Mouse (Mus musculus) hindbrain, embryonic 12.5 days (tissue): Measurements from ENCODE around the gene Mgat2. TPM values are rescaled to one million over a fixed set of nuclear protein-coding genes. Genes with fewer than 3 reads are reported as not detected.
A peak's percentile ranks its signal among the peaks of the same experiment; 100 is the strongest.
"Not testable (repeated sequence)": the region's sequence is repeated elsewhere in the genome, so short reads cannot be mapped to it uniquely, and the experiment has no call there.

Experiments used
- ATAC-seq: fragments of 200-750 bp; cut with Nextera tagmentation; 2 replicates; pipeline ENCODE4 v1.8.0; 2017; ENCODE audit warnings: moderate TSS enrichment; ENCODE audit not compliant: low FRiP score
- H3K27ac ChIP-seq: fragments of 300-500 bp; sonication (generic); 2 replicates; pipeline ENCODE4 v1.5.1; 2016; ENCODE audit warnings: mild to moderate bottlenecking
- H3K27me3 ChIP-seq: fragments of 300-500 bp; sonication (generic); 2 replicates; pipeline ENCODE4 v1.6.1; 2016; ENCODE audit warnings: mild to moderate bottlenecking
- H3K36me3 ChIP-seq: fragments of 300-500 bp; sonication (generic); 2 replicates; pipeline ENCODE4 v1.6.1; 2016; ENCODE audit warnings: mild to moderate bottlenecking
- H3K4me1 ChIP-seq: fragments of 300-500 bp; sonication (generic); 2 replicates; pipeline ENCODE4 v1.6.1; 2016
- H3K4me2 ChIP-seq: fragments of 300-500 bp; sonication (generic); replicated peaks from 2 replicates; pipeline ENCODE4 v1.6.1; 2016; ENCODE audit warnings: mild to moderate bottlenecking
- H3K4me3 ChIP-seq: fragments of 300-500 bp; sonication (generic); 2 replicates; pipeline ENCODE4 v1.5.1; 2016; ENCODE audit warnings: mild to moderate bottlenecking
- H3K9ac ChIP-seq: fragments of 300-500 bp; sonication (generic); 2 replicates; pipeline ENCODE4 v1.6.1; 2016; ENCODE audit warnings: mild to moderate bottlenecking, moderate library complexity
- H3K9me3 ChIP-seq: fragments of 300-500 bp; sonication (generic); replicated peaks from 2 replicates; pipeline ENCODE4 v1.6.1; 2016; ENCODE audit warnings: mild to moderate bottlenecking
- WGBS: fragments of 180-500 bp; shearing (Covaris S2); methylation state at CpG from one replicate; pipeline ENCODE4 v1.1.7; 2016; 5-methylcytosine and 5-hydroxymethylcytosine counted together
- polyA plus RNA-seq: library from polyadenylated mRNA; unstranded; fragments of >200 nt; fragmentation: Nextera tagmentation; extraction: Ambion mirVana; gene quantifications from 2 replicates; pipeline ENCODE4 v1.2.1, GENCODE M21; 2016

Mgat2 gene
- polyA plus RNA-seq, 1 experiment from 2014 or later: 53.2 TPM

DNA sequence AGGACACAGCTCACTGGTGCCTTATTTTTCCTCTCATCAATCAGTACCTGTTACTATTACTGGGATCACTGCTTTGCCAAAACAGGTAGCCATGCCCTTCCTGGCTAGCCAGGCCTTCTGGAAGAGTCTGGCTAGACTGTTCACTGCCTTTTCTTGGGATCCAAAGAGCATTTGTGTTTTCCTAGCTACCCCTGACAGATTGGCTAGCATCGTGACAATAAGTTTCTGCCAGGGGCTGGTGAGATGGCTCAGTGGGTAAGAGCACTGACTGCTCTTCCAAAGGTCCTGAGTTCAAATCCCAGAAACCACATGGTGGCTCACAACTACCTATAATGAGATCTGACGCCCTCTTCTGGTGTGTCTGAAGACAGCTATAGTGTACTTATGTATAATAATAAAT, 23.3 kb upstream of the Mgat2 start:
- WGBS: 83% methylated on average over 2 of the region's 2 CpGs
- H3K9ac ChIP-seq, ATAC-seq: not testable (repeated sequence)

DNA sequence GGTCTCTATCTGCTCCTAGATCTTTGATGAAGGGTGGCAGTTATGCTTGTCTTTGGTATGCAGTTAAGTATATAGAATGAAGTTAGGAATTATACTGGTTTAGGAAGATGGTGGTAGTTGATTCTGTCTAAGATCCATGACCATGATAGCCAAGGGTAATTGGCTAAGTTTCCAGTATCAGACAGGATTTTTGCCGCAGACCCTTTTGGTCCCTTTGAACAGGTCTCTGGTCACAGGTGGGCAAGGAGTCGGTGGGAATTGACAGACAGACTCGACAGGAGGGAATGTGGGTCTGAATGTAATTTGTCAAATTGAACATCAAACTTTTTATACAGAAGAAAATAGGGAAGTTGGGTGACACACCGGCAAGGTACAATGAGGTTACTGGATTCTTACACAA, 20.4 kb upstream of the Mgat2 start:
- 87% methylated on average over 4 of the region's 4 CpGs for WGBS
- H3K4me1 ChIP-seq, H3K27me3 ChIP-seq, H3K4me2 ChIP-seq, H3K9me3 ChIP-seq, H3K36me3 ChIP-seq, ATAC-seq, H3K4me3 ChIP-seq, H3K9ac ChIP-seq, H3K27ac ChIP-seq: not testable (repeated sequence)

More for the DNA sequence above, 23.3 kb upstream of the Mgat2 start:
- H3K27ac ChIP-seq, H3K4me2 ChIP-seq, H3K4me3 ChIP-seq, H3K27me3 ChIP-seq, H3K4me1 ChIP-seq, H3K9me3 ChIP-seq: not testable (repeated sequence)
- H3K36me3 ChIP-seq: peaks cover 16% of the 10 kb centered on the region

DNA sequence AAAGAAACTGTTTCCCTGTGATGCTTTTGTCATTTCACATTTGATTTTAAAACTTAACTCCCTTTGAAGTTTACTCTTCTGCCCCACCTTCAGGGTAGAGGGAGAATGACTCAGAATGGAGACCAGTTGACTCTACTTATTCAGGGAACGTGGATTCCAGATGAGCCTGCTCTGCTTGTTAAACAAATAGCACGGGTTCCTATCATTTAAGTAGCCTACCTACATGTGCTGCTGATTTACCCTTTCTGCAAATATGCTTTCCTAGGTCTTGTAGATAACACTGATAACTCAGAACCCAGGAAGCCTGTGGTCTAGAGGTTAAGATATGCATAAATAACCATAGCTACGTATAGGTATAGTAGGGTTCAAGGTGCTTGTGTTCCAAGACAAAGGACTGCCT, 19.1 kb upstream of the Mgat2 start:
- H3K4me3 ChIP-seq: no peak overlapping the region
- 59% methylated on average over 3 of the region's 3 CpGs for WGBS
- H3K4me1 ChIP-seq: peaks cover 10% of the 10 kb centered on the region
- no peak overlapping the region for H3K4me2 ChIP-seq
- no peak overlapping the region for H3K27ac ChIP-seq
- no peak overlapping the region for H3K9ac ChIP-seq
- ATAC-seq: no peak
- H3K9me3 ChIP-seq: no peaks in the 10 kb centered on the region
- no peaks in the 10 kb centered on the region for H3K36me3 ChIP-seq
- H3K27me3 ChIP-seq: no peaks in the 10 kb centered on the region

DNA sequence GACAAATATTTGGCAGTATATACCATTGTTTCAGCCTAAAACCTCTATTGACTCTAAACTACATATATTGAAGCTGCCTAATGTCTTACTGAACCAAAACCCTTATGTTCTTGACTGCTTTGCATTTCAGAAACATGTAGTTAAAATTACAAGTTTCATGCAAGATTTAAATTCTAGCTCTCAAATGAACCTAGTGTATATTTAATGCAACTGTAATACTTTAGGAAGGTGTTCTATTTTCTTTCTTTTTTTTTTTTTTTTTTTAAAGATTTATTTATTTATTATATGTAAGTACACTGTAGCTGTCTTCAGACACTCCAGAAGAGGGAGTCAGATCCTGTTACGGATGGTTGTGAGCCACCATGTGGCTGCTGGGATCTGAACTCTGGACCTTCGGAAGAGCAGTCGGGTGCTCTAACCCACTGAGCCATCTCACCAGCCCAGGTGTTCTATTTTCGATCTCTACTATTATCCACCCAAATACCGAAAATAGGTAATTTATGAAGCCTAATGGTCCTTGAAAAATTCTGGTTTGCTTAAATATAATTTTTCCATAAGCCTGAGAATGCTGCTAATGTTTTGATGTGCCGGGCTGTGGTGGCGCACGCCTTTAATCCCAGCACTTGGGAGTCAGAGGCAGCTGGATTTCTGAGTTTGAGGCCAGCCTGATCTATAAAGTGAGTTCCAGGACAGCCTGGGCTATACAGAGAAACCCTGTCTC, 16.9 kb upstream of the Mgat2 start:
- not testable (repeated sequence) for H3K27ac ChIP-seq, ATAC-seq, H3K9me3 ChIP-seq, H3K4me3 ChIP-seq, H3K27me3 ChIP-seq, H3K36me3 ChIP-seq, H3K9ac ChIP-seq, H3K4me1 ChIP-seq, H3K4me2 ChIP-seq
- 66% methylated on average over 8 of the region's 8 CpGs for WGBS

DNA sequence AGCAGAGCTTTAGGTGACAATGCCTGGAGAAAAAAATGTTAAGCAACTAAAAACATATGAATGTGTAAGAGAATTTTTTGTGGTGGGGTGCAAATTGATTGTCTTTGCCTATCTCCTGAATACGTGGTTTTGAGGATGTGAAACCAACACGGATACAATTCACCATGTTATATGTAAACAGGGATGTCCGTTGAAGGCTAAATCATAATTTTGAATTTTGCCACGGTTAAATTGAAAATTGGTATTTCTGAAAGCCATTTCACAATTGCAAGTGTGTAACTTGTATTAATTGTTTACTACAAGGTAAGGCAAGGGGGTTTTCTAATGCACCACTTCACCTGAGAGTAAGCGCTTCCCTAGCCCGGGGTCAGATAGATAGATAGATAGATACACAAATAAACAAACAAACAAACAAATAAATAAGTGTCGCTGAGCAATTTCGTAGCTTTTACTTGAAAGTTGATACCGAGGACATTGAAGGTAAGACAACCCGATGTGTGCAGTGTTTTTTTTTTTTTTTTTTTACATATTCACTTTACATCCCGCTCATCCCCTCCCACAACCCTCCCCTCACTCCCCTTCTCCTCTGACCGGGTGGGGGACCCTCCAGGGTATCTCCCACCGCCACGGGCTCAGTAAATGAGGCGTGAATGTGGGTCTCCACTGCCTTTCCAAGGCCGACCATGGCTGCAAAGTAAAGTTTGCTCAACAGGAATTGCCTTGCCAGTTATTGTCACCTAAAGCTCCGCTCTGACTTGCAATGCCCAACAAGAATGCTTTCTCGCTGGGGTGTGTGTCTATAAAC, 16.1 kb upstream of the Mgat2 start:
- peak overlapping the region; percentile 64 for H3K4me3 ChIP-seq
- H3K36me3 ChIP-seq: no peaks in the 10 kb centered on the region
- peak; percentile 69 for ATAC-seq
- H3K9ac ChIP-seq: peak overlapping the region; percentile 65
- peaks cover 10% of the 10 kb centered on the region for H3K4me1 ChIP-seq
- H3K27ac ChIP-seq: peak overlapping the region; percentile 76; the same call in 1 of the 2 replicates
- no peaks in the 10 kb centered on the region for H3K27me3 ChIP-seq
- WGBS: 11% methylated on average over 18 of the region's 18 CpGs
- no peaks in the 10 kb centered on the region for H3K9me3 ChIP-seq
- peak overlapping the region; percentile 96 for H3K4me2 ChIP-seq

DNA sequence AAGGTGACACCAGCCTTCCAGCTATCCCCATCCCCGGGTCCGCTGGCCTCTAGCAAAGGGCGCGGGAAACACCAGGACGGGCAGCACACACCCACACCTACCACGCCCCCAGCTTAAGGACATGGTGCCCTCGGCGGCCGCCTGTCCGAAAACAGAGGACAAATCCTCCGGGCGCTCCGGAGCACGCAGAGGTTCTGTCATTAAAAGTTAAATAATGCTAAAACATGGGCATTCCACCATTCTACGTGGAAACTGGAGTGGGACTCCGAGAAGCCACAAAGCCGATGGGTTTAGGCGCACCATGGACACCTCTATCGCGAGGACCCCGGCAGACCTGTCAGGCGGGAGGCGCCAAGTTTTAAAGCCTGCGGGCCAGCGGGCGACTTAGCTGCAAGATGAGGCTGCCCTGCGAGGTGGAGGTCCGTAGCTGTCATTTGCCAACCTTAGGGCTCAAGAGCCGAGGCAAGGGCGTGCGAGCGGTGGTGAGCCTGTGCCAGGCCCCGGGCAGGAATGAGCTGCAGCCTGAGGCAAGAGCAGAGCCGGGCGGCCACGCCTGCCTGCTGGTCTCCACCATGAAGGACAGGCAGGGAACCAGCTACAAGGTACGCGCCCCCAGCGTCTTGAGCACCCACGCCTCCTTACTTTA, 15.4 kb upstream of the Mgat2 start, which contains the start of gene Lrr1:
Lrr1 (plus strand) TSS at position 354 of the 646 bp plus-strand sequence.
- no peaks in the 10 kb centered on the region for H3K27me3 ChIP-seq
- H3K27ac ChIP-seq: peak within 1 kb of the TSS; percentile 76; the same call in 1 of the 2 replicates
- H3K36me3 ChIP-seq: no peaks in the 10 kb centered on the region; the same call in 1 of the 2 replicates
- ATAC-seq: peak; percentile 96
- under 1% methylated on average over 40 of the region's 40 CpGs for WGBS
- H3K4me3 ChIP-seq: peak within 1 kb of the TSS; percentile 64
- no peaks in the 10 kb centered on the region for H3K9me3 ChIP-seq
- H3K4me1 ChIP-seq: peaks cover 10% of the 10 kb centered on the region
- peak within 1 kb of the TSS; percentile 96 for H3K4me2 ChIP-seq
- peak within 1 kb of the TSS; percentile 65 for H3K9ac ChIP-seq

DNA sequence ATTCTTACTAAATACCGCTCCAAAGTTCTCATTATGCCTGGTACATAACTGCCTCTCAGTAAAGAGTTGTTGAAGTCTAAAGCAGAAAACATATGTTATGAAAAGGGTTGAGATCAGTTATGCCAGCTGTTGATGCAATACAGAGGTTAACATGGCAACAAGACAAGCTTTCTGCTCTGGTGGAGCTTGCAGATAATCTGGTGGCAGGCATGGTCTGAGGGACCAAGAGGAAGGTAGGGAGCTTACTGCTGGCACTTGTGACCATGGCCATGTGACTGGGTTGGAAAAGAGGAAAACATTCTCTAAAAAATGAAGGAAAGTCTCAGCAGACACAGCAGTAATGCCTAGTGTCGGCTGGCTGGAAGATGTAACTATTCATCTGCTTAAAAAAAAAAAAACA, 12.7 kb upstream of the Mgat2 start:
- Histone ChIP-seq H3K36me3 (no peaks in the 10 kb centered on the region; the same call in 1 of the 2 replicates), H3K9ac (no peak overlapping the region), H3K9me3 (no peaks in the 10 kb centered on the region), H3K27ac (no peak overlapping the region), H3K4me3 (no peak overlapping the region), H3K4me1 (peaks cover 10% of the 10 kb centered on the region), H3K4me2 (no peak overlapping the region), H3K27me3 (no peaks in the 10 kb centered on the region)
- WGBS: 89% methylated on average over 2 of the region's 2 CpGs
- no peak for ATAC-seq

DNA sequence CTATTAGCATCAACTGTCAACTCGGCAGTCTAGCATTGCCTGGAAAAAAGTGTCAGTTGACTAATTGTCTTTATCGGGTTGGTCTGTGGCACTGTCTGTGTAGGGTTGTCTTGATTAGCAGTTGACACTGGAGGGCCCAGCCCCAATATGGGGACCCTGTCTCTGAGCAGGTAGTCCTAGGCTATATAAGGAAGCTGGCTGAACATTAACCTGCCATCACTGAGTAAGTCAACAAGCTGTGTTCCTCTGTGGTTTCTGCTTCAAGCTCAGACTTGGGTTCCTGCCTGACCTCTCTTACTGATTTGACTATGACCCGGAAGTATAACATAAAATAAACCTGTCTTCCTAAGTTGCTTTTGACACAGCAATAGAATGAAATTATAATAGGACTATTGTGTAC, 8.0 kb upstream of the Mgat2 start:
- Histone ChIP-seq H3K36me3 (peaks cover under 1% of the 10 kb centered on the region; the same call in 1 of the 2 replicates), H3K4me1 (no peaks in the 10 kb centered on the region), H3K4me2 (no peak overlapping the region), H3K9ac (no peak overlapping the region), H3K27ac (no peak overlapping the region), H3K4me3 (no peak overlapping the region), H3K27me3 (no peaks in the 10 kb centered on the region), H3K9me3 (no peaks in the 10 kb centered on the region)
- WGBS: 96% methylated on average over 3 of the region's 3 CpGs
- no peak for ATAC-seq

DNA sequence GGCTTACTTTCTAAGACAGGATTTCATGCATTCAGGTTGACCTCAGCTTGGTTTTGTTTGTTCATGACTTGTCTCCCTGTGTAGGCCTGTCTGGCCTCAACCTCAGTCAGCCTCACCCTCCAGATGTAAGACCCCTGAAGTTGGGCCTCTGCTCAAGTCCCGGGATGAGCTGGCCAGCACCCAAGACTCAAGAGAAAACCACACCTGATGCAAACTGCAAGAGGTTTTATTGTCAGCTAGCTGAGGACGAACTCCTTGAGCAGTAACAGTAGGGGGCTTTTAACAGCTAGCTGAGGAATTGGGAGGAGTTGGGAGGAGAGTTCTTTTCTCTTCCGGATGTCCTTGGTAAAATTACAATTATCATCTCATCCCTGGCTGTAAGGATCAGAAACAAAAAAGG, 6.4 kb upstream of the Mgat2 start:
- WGBS: 74% methylated on average over 3 of the region's 3 CpGs

DNA sequence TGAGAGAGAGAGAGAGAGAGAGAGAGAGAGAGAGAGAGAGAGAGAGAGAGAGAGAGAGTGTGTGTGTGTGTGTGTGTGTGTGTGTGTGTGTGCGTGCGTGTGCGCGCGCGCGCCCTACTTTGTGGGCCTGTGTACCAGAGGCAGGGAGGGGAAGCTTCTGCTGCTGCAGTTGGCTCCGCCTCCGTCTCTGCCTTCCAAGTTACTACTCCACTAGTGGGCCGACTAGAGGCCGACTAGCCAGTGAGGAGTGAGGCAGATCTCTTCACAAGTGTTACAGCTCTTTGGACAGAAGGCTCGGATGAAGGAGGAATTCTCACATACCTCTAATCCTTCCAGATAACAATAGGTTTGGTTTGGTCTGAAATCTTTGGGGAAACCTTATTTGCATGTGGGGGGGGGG, 4.6 kb upstream of the Mgat2 start:
- WGBS: 80% methylated on average over 12 of the region's 12 CpGs
- Histone ChIP-seq H3K4me3 (no peak overlapping the region), H3K4me1 (peaks cover 3% of the 10 kb centered on the region; the same call in 1 of the 2 replicates), H3K9ac (no peak overlapping the region), H3K4me2 (no peak overlapping the region), H3K9me3 (no peaks in the 10 kb centered on the region), H3K36me3 (peaks cover 9% of the 10 kb centered on the region), H3K27me3 (no peaks in the 10 kb centered on the region), H3K27ac (no peak overlapping the region)
- no peak for ATAC-seq

More for the DNA sequence above, 6.4 kb upstream of the Mgat2 start:
- Histone ChIP-seq H3K27me3 (no peaks in the 10 kb centered on the region), H3K27ac (no peak overlapping the region), H3K9me3 (no peaks in the 10 kb centered on the region), H3K4me3 (no peak overlapping the region), H3K4me1 (no peaks in the 10 kb centered on the region), H3K36me3 (peaks cover 9% of the 10 kb centered on the region), H3K9ac (no peak overlapping the region), H3K4me2 (no peak overlapping the region)
- no peak for ATAC-seq

DNA sequence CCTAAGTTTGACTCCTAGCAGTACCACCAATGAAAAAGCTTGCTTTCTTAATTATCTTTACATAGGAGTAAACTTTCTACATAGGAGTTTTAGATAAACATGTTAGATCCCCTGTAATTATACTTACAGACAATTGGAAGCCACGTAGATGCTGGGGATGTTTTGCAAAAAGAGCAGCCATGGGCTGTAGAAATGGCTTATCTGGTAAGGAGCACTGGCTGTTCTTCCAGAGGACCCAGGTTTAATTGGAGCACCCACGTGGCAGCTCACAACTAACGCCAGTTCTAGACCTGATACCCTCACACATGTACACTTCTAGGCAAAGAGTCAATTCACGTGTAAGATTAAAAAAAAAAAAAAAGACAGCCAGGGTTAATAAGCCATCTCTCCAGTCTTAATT, 2.2 kb upstream of the Mgat2 start:
- Histone ChIP-seq H3K4me3 (no peak overlapping the region), H3K27ac (no peak overlapping the region), H3K36me3 (peaks cover 9% of the 10 kb centered on the region), H3K4me2 (no peak overlapping the region), H3K27me3 (no peaks in the 10 kb centered on the region), H3K4me1 (peaks cover 14% of the 10 kb centered on the region), H3K9ac (no peak overlapping the region), H3K9me3 (no peaks in the 10 kb centered on the region)
- 87% methylated on average over 4 of the region's 4 CpGs for WGBS
- ATAC-seq: no peak
